Mouse (Mus musculus) cortical plate, adult 2 months (tissue): Measurements from ENCODE around the gene Tmc5.

Experiments
- CTCF ChIP-seq: fragments of 200-500 bp; IDR thresholded peaks from 2 replicates; pipeline ENCODE4 v1.5.1; 2011; ENCODE audit warnings: mild to moderate bottlenecking, control low read depth, low read length; ENCODE audit not compliant: insufficient read depth; ENCODE audit errors: extremely low read depth
- POLR2A ChIP-seq: fragments of 200-500 bp; IDR thresholded peaks from 2 replicates; pipeline ENCODE4 v1.6.1; 2011; ENCODE audit warnings: mild to moderate bottlenecking, low read length, control low read depth; ENCODE audit not compliant: insufficient read depth; ENCODE audit errors: extremely low read depth

- TF ChIP-seq CTCF (no peak), POLR2A (no peak)
Measured at GRCm38 (mm10) chr7:118547451-118547850, 49.6 kb upstream of the Tmc5 start.
